13 mouse cellular contexts compared by ENCODE assay signal in the genomic region with DNA sequence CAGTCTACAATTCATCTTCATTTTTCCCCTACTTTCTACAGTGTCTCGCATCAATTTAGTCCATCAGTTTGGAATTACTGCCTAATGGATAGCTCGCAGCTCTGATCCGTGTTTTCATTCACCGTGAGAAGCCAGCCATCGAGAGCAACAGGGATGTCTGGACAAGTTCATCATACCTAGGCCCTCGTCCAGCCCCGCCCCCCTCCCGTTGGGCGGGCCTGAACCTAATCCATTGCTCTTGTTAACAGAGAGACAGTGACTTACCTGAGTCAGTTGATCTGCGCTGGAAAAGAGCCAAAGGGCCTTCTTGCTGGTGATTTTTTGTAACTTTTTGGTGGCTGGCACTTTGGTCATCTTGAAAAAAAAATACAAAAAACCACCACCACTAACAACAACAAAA. TPM values are rescaled to one million over a fixed set of nuclear protein-coding genes. Genes with fewer than 3 reads are reported as not detected.
DNase-seq lines count a peak whose midpoint lies in the region; ATAC-seq and TF ChIP-seq lines count a peak whose summit lies in the region.
"Had no signal": no experiment of that assay in that cellular context is flagged by ENCODE, and none has a peak within 500 bp of the region (broad histone marks: within the 10 kb centered on the region; RNA-seq: fewer than 3 reads in every experiment).

No protein-coding gene starts in this region.

- DNase-seq in heart, embryonic 10.5 days (ENCODE audit: low spot score), result no peak
- no peak for DNase-seq in lung, embryonic 14.5 days
- no peak for DNase-seq in lung, postnatal 14 days
- no peak for DNase-seq in midbrain, embryonic 10.5 days (ENCODE audit: low spot score)
- no peak for DNase-seq in lung, adult 2 months
- DNase-seq in gastrocnemius, adult 8-10 months (ENCODE audit: low spot score in 2 of 2), result no peak
- DNase-seq: right cerebral cortex, postnatal 4 days had no signal

- peaks cover 9% of the 10 kb centered on the region; the same call in 1 of the 2 replicates for H3K27me3 ChIP-seq in heart, embryonic 10.5 days (ENCODE audit: insufficient read depth, poor library complexity, severe bottlenecking)
- H3K27me3 ChIP-seq in heart, embryonic 12.5 days (replicated peaks), result no peaks in the 10 kb centered on the region
- H3K27me3 ChIP-seq in lung, embryonic 14.5 days (ENCODE audit: insufficient read depth, low read length), result no peaks in the 10 kb centered on the region
- peaks cover 10% of the 10 kb centered on the region; the same call in 1 of the 2 replicates for H3K27me3 ChIP-seq in midbrain, embryonic 10.5 days (ENCODE audit: low read depth, poor library complexity, severe bottlenecking)
- H3K27me3 ChIP-seq in stomach, embryonic 16.5 days (ENCODE audit: control insufficient read depth, insufficient read depth, low read length), result no peaks in the 10 kb centered on the region; the same call in 1 of the 2 replicates

- TF ChIP-seq POLR2A in lung, adult 2 months (IDR thresholded peaks at IDR 0.05; ENCODE audit: borderline replicate concordance, extremely low read depth, low read depth, low read length), result no peak

- no peak overlapping the region for H3K9ac ChIP-seq in heart, embryonic 12.5 days
- H3K9ac ChIP-seq in lung, embryonic 14.5 days, result no peak overlapping the region
- H3K9ac ChIP-seq in stomach, embryonic 16.5 days (ENCODE audit: low read length), result no peak overlapping the region

- peaks cover 24% of the 10 kb centered on the region for H3K4me1 ChIP-seq in heart, embryonic 10.5 days
- H3K4me1 ChIP-seq in heart, embryonic 12.5 days (replicated peaks), result peaks cover 21% of the 10 kb centered on the region
- peaks cover 12% of the 10 kb centered on the region for H3K4me1 ChIP-seq in lung, embryonic 14.5 days (ENCODE audit: insufficient read depth)
- peaks cover 47% of the 10 kb centered on the region for H3K4me1 ChIP-seq in midbrain, embryonic 10.5 days
- H3K4me1 ChIP-seq in stomach, embryonic 16.5 days (ENCODE audit: control insufficient read depth, insufficient read depth, low read length), result peaks cover 13% of the 10 kb centered on the region
- H3K4me1 ChIP-seq in lung, adult 2 months (ENCODE audit: control insufficient read depth, insufficient read depth, low read length), result no peaks in the 10 kb centered on the region; the same call in 1 of the 2 replicates

- no peak for ATAC-seq in heart, embryonic 12.5 days (ENCODE audit: insufficient number of reproducible peaks, low FRiP score)
- no peak for ATAC-seq in lung, embryonic 14.5 days (ENCODE audit: insufficient read depth)
- ATAC-seq in stomach, embryonic 16.5 days (ENCODE audit: insufficient read depth, low FRiP score), result no peak

- no peak for TF ChIP-seq CTCF in lung, embryonic 14.5 days (IDR thresholded peaks at IDR 0.05; ENCODE audit: low read depth)
- no peak for TF ChIP-seq CTCF in lung, adult 2 months (IDR thresholded peaks at IDR 0.05; ENCODE audit: insufficient read depth, low read length)

- H3K27ac ChIP-seq in heart, embryonic 10.5 days, result 0 out of 2 replicates have a peak overlapping the region, but pooled peaks have one; percentile 29
- H3K27ac ChIP-seq in heart, embryonic 12.5 days (ENCODE audit: poor library complexity, severe bottlenecking), result no peak overlapping the region
- H3K27ac ChIP-seq in lung, embryonic 14.5 days (ENCODE audit: low read depth), result no peak overlapping the region
- H3K27ac ChIP-seq in midbrain, embryonic 10.5 days (replicated peaks), result peak overlapping the region; percentile 71
- peak overlapping the region; percentile 80 for H3K27ac ChIP-seq in stomach, embryonic 16.5 days (ENCODE audit: low read length)
- H3K27ac ChIP-seq: heart, adult 2 months had no signal

- no peak overlapping the region for H3K4me2 ChIP-seq in heart, embryonic 12.5 days
- H3K4me2 ChIP-seq in lung, embryonic 14.5 days, result peak overlapping the region; percentile 56; the same call in 1 of the 2 replicates
- H3K4me2 ChIP-seq in stomach, embryonic 16.5 days (ENCODE audit: low read depth, low read length), result peak overlapping the region; percentile 55

- WGBS in heart, embryonic 10.5 days, result 50% methylated on average over 10 of the region's 10 CpGs
- WGBS in heart, embryonic 12.5 days, result 43% methylated on average over 10 of the region's 10 CpGs
- WGBS in lung, embryonic 14.5 days, result 48% methylated on average over 10 of the region's 10 CpGs
- WGBS in midbrain, embryonic 10.5 days, result 42% methylated on average over 10 of the region's 10 CpGs
- WGBS in stomach, embryonic 16.5 days, result 46% methylated on average over 10 of the region's 10 CpGs
- 63% methylated on average over 10 of the region's 10 CpGs for WGBS in lung, adult 2 months

- no peaks in the 10 kb centered on the region for H3K36me3 ChIP-seq in heart, embryonic 10.5 days
- no peaks in the 10 kb centered on the region for H3K36me3 ChIP-seq in heart, embryonic 12.5 days
- H3K36me3 ChIP-seq in lung, embryonic 14.5 days (ENCODE audit: insufficient read depth), result no peaks in the 10 kb centered on the region
- H3K36me3 ChIP-seq in midbrain, embryonic 10.5 days, result no peaks in the 10 kb centered on the region
- no peaks in the 10 kb centered on the region for H3K36me3 ChIP-seq in stomach, embryonic 16.5 days (ENCODE audit: control insufficient read depth, insufficient read depth, low read length)

- H3K9me3 ChIP-seq in heart, embryonic 10.5 days, result no peaks in the 10 kb centered on the region
- no peaks in the 10 kb centered on the region for H3K9me3 ChIP-seq in heart, embryonic 12.5 days (replicated peaks)
- H3K9me3 ChIP-seq in lung, embryonic 14.5 days (ENCODE audit: low read depth, low read length), result no peaks in the 10 kb centered on the region
- H3K9me3 ChIP-seq in midbrain, embryonic 10.5 days (replicated peaks), result no peaks in the 10 kb centered on the region
- H3K9me3 ChIP-seq in stomach, embryonic 16.5 days (replicated peaks; ENCODE audit: control insufficient read depth, low read length), result no peaks in the 10 kb centered on the region

- no peak overlapping the region for H3K4me3 ChIP-seq in heart, embryonic 10.5 days
- H3K4me3 ChIP-seq in heart, embryonic 12.5 days, result no peak overlapping the region
- H3K4me3 ChIP-seq in lung, embryonic 14.5 days (ENCODE audit: low read depth, low read length), result no peak overlapping the region
- H3K4me3 ChIP-seq in midbrain, embryonic 10.5 days, result peak overlapping the region; percentile 38
- no peak overlapping the region for H3K4me3 ChIP-seq in stomach, embryonic 16.5 days (replicated peaks; ENCODE audit: low read length)
- H3K4me3 ChIP-seq in lung, adult 2 months (replicated peaks; ENCODE audit: extremely low read depth, low read depth, low read length), result no peak overlapping the region
- H3K4me3 ChIP-seq: erythroblast, embryonic 14.5 days; heart, adult 2 months had no signal

RNA-seq across cellular contexts. Expression of a gene that starts 0.6 kb away (rescaled TPM):
- polyA plus RNA-seq in heart, embryonic 10.5 days (2016; fragmentation: Nextera tagmentation; extraction: Ambion mirVana), result 0.67 and 0.78 TPM in 2 replicates
- 0.46 and 0.52 TPM in 2 replicates for polyA plus RNA-seq in heart, embryonic 12.5 days (2016; fragmentation: Nextera tagmentation; extraction: Ambion mirVana)
- 0.57 and 1.0 TPM in 2 replicates for polyA plus RNA-seq in lung, embryonic 14.5 days (2014; fragmentation: Nextera tagmentation; extraction: Ambion mirVana)
- 1.7 and 2.1 TPM in 2 replicates for polyA plus RNA-seq in midbrain, embryonic 10.5 days (2016; fragmentation: Nextera tagmentation; extraction: Ambion mirVana)
- 2.6 and 2.7 TPM in 2 replicates for polyA plus RNA-seq in stomach, embryonic 16.5 days (2015; fragmentation: Nextera tagmentation; extraction: Ambion mirVana)
- polyA plus RNA-seq in lung, adult 2 months (2012; rRNA removed), result 1.4 and 1.5 TPM in 2 replicates
- total RNA-seq in gastrocnemius, adult 8-10 months (2022), result not detected
- total RNA-seq: heart, adult 2 months; megakaryocyte-erythroid progenitor cell, adult 5-6 weeks; MEL had no signal
- polyA plus RNA-seq: erythroblast, embryonic 14.5 days had no signal

Comparison
In these comparisons a context has a peak if more than half of its experiments do, and no peak if none do; other contexts are left out.
1. H3K27ac ChIP-seq: peak in heart, embryonic 10.5 days (single experiment), midbrain, embryonic 10.5 days (single experiment) and stomach, embryonic 16.5 days (single experiment); none in heart, embryonic 12.5 days (single experiment) and lung, embryonic 14.5 days (single experiment).